Mouse (Mus musculus): ENCODE measurements around the gene Fam243.

Fam243 gene

GRCm38 (mm10) chr16:92321341-92321740 is at the start of gene Fam243:
TSS of gene Fam243 (minus strand) at chr16:92321441.
- no peak for DNase-seq

DNA sequence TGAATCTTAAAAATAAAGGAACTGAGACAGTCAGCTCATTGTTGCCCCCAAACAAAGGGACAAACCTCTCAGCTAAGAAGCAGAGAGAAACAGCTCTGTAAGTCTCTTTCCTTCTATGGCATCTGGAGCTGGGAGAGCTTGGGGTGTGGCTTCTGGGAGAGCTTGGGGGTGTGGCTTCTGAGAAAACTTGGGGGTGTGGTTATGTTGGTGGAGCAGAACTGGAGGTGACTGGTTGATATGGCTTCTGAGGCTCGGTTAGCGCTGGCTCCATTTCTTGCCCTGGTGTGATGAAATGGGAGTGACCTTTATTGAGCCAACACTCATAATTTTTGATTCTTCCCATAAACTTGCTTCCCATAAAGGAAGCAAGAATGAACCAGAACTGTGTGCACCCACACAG is 48.0 kb upstream of the Fam243 start:
- DNase-seq = peak; percentile 48

DNA sequence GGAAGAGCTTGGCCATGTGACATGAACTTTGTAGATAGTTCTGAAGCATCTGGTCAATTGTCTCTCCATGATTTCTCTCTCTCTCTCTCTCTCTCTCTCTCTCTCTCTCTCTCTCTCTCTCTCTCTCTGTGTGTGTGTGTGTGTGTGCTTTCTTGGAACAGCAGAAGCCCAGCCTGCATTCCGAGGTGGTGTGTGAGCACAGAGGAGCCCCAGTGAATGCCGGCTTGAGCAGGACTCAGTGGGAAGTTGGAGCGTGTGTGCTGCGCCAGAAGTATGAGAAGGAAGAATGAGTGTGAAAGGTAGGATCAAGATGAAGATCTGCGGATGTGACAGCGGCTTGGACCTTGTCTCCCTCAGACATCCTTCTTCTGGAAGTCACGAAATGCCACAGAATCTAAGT is 44.2 kb upstream of the Fam243 start:
- no peak for DNase-seq

DNA sequence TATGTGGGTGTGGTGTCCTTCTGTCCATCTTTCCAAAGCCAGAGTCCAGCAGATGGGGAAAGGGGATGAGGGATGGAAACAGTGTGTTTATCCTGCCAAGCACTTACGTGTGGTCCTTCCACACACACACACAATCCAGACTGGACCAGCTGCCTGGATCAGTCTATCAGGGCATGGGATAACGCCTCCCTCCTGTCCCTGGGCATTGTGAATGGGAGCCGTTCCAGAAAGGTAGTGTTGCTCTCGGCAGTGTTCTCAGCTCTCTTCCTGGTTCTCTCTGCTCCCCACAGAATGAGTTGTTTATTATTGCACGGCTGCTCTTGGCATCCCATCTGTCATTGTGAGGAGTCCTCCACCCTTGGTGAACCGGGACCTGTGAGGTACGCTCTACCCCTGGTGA is 39.5 kb upstream of the Fam243 start:
- DNase-seq = no peak

DNA sequence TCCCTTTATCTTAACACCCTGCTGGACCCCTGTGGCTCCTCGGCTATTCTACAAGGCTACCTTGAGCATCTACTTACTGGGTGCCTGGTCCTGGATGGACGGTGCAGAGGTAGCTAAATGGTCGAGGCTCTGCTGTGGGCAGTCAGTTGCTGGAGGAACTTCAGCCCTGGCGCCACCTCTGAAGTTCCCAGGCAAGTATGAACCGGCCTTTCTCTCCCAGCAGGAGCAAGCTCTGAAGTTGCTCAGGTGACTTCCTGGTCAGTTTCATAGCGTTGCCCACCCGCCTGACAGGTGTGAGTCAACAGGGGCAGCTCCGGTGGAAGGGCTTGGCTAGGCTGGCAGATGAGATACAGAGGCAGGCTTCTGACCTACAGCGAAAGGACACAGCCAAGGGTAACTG is 38.0 kb upstream of the Fam243 start, which contains the start of gene Kcne1:
Gene Kcne1 (minus strand): TSS at position 240 of the 400 bp plus-strand sequence.
- peak; percentile 24 for DNase-seq

- DNase-seq = peak; percentile 34
Measured at GRCm38 (mm10) chr16:92358734-92359133, 37.5 kb upstream of the Fam243 start.

GRCm38 (mm10) chr16:92357566-92357965 is 36.3 kb upstream of the Fam243 start:
- no peak for DNase-seq

DNA sequence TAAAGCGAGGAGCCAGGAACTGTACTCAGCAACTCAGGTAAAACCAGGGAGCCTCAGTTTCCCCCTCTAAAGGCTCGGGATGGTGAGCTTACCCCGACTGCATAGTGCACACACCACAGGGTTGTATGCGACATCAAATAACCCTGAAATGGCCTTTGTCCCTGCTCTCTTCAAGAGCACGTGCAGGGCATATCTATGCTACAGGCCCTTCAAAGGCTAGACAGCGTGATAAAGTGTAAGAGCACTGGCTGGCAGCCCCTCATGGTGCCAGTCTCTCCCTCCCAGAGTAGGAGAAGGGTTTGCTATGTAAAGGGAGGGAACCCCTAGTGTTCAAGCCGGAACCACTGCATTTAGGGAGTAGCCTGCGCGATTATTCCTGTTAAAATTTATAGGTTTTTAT is 35.8 kb upstream of the Fam243 start:
- DNase-seq = no peak

DNA sequence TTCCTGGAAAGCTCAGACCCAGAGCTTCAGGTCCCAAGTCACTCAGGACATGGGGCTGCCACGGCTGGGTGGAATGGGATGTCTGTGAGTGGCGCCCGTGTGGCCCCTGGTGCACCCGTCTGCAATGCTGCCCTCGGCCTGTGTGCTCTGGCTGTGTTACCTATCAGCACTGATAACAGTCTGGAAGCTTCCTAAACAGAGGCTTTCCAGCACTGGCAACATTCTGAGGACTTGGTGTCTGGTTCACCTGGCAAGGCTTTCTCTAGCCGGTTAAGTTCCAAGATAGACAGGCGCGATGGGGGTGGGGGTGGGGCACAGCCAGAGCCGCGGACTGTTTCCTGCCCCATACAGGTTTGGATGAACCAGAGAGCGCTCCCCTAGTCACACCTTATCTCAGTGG is 34.7 kb upstream of the Fam243 start:
- no peak for DNase-seq

DNA sequence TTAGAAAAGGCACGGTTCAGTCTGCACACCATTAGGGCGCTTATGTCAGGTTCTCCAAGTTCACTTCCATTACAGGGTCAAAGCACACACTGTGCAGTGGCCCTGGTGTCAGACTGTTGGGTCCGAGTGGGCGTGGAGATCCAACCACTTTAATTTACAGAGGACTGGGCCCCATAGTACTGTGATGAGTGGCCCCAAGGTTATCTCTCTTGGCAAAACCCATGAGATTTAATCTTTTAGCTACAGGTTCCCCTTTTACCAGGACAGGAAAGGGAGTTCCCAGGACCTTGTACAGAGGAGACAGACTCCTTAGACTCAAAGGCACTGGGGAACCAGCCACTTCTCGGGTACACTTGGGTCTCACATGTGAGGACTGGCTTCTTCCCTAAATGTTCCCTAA is 34.1 kb upstream of the Fam243 start:
- DNase-seq = no peak

DNA sequence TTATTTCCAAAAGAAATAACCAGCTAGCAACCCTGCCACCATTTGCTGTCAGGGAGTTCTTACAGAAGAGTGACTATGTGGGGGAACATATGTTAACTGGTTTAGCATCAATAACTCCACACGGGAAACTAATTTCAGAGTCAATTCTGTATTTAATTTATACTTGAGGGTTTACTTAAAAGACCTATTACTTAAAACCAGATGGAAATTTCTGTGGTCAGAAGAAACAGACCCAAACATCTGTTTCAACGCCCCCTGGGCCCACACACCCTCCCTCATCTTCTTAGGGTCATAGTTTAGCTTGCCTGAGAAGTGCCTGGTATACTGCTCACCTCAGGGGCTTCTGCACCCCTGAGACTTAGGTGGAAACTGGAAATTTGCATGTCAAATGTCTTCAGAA is 32.7 kb upstream of the Fam243 start:
- DNase-seq = no peak

GRCm38 (mm10) chr16:92353295-92353694 is 32.1 kb upstream of the Fam243 start:
- DNase-seq = no peak

GRCm38 (mm10) chr16:92348941-92349340 is 27.7 kb upstream of the Fam243 start:
- peak; percentile 26 for DNase-seq

- peak; percentile 23 for DNase-seq
Measured at GRCm38 (mm10) chr16:92346297-92346916, 25.2 kb upstream of the Fam243 start.

- DNase-seq = peak; percentile 27
Measured at GRCm38 (mm10) chr16:92345177-92345576, 23.9 kb upstream of the Fam243 start.

DNA sequence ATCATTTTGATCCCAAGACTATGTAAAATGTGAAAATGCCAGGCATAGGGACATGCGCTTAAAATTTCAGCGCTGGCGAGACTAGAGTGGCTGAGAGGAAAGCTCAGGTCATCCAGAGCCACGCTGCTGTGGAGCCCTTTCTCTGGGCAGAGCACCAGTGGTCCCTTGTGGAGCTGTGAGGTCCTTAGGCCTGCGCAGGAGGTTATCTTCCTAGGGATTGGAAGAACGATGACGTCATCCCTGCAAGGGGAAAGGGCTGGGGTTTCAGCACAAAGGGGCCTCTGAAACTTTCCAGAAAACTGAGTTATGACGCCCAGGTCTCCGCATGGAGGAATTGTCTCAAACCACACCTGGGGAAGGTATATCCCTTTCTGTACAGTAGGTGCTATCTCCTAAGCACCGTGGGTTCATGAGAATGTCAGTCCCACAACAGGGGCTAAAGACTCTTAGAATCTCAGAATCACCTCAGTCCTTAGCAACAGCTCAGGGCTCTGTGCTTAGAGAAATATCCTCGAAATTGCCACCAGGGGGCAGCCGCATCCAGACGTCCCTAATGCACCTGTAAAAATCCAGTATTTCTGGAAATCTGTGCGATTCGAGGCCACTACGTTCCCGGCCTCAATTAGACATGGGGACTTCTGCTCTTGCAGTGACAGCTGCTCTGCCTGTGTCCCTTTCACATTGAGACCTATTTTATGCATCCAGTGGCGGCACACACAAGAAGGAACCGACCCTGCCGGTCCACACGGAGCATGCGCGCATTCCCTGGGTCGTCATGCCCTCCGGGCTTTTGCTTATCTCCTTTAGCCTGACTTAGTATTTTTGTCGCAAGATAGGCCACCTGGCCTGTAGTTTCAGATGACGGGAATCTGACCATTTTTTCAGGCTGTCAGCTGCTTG is 19.6 kb upstream of the Fam243 start:
- peak; percentile 83 for DNase-seq

GRCm38 (mm10) chr16:92336280-92336679 is 15.0 kb upstream of the Fam243 start:
- peak; percentile 91 for DNase-seq

GRCm38 (mm10) chr16:92334600-92334999 is 13.4 kb upstream of the Fam243 start:
- no peak for DNase-seq

DNA sequence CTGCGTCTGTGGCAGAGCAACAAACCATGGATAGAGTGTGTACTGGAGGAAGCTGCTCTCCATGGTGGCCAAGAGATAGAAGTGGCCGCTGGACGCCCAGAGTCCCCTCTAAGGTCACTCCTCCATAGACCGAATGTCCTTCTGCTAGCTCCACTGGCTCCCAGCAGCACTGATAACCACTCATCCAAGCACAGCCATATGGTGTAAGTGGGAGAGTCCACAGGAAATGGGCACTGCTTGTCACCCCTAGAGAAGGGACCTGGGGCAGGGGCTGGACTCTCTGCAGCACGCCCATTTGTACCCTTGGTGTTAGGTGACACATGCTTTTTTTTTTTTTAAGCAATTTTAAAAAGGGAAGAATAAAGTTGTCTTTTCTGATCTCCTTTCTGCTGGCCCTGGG is 9.7 kb upstream of the Fam243 start:
- DNase-seq = no peak

DNA sequence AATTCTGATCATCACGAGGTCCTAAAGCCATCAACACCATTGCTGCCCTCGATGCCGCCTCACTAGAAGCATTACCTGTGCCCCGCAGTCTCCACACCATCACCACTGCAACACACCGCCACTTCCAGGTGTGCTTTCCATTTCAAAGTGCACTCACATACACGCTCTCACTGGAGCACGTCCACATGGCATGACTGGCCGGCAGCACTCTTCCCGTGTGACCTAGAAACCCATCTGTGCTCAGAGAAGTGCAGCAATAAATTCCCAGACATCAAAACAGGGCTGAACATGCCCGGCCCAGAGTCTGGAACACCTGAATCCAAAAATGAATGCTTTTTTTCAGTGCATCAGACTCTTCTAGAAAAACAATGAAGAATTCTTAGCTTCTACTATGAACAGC is 6.7 kb upstream of the Fam243 start:
- DNase-seq = no peak

DNA sequence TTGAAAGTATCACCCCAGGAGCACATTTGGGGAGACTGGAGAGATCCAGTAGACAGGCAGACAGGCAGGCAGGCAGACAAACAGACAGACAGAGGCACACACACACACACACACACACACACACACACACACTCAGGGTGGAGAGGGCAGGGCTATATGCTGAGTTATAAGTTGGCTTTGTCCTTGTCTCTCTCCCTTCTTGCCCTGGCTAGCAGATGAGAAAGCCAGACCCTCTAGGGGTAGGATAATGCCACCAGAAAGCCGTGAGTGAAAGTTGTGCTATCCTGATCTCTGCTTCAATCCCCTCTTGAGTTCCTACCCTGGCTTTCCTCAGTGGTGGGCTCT is 3.8 kb upstream of the Fam243 start:
- DNase-seq = no peak

GRCm38 (mm10) chr16:92324309-92325061 is 3.2 kb upstream of the Fam243 start:
- DNase-seq = no peak

- DNase-seq = no peak
Measured at GRCm38 (mm10) chr16:92320361-92320760, 880 bp downstream of the Fam243 start.

All from kidney, postnatal 10 days (tissue).